Mouse (Mus musculus) forebrain, embryonic 15.5 days (tissue): ENCODE measurements around the gene Rab37. TPM values are rescaled to one million over a fixed set of nuclear protein-coding genes. Genes with fewer than 3 reads are reported as not detected.

Experiments used
- ATAC-seq: fragments of 200-750 bp; cut with Nextera tagmentation; replicated peaks from 2 replicates; pipeline ENCODE4 v1.8.0; 2017; ENCODE audit warnings: mild to moderate bottlenecking, moderate TSS enrichment, moderate library complexity
- H3K27ac ChIP-seq: fragments of 300-500 bp; sonication (generic); replicated peaks from 2 replicates; pipeline ENCODE4 v1.5.1; 2015; ENCODE audit warnings: mild to moderate bottlenecking, inconsistent platforms
- H3K27me3 ChIP-seq: fragments of 300-500 bp; sonication (generic); 2 replicates; pipeline ENCODE4 v1.6.1; 2015; ENCODE audit warnings: inconsistent platforms
- H3K36me3 ChIP-seq: fragments of 300-500 bp; sonication (generic); 2 replicates; pipeline ENCODE4 v1.6.1; 2015; ENCODE audit warnings: mild to moderate bottlenecking, inconsistent platforms
- H3K4me1 ChIP-seq: fragments of 300-500 bp; sonication (generic); 2 replicates; pipeline ENCODE4 v1.6.1; 2015; ENCODE audit warnings: inconsistent platforms
- H3K4me2 ChIP-seq: fragments of 300-500 bp; sonication (generic); replicated peaks from 2 replicates; pipeline ENCODE4 v1.6.1; 2015; ENCODE audit warnings: mild to moderate bottlenecking, inconsistent platforms
- H3K4me3 ChIP-seq: fragments of 300-500 bp; sonication (generic); 2 replicates; pipeline ENCODE4 v1.5.1; 2015; ENCODE audit warnings: mild to moderate bottlenecking, inconsistent platforms
- H3K9ac ChIP-seq: fragments of 300-500 bp; sonication (generic); replicated peaks from 2 replicates; pipeline ENCODE4 v1.6.1; 2015; ENCODE audit warnings: mild to moderate bottlenecking, inconsistent platforms
- H3K9me3 ChIP-seq: fragments of 300-500 bp; sonication (generic); 2 replicates; pipeline ENCODE4 v1.6.1; 2016; ENCODE audit warnings: inconsistent platforms
- WGBS: fragments of 180-500 bp; shearing (Covaris S2); methylation state at CpG from one replicate; pipeline ENCODE4 v1.1.7; 2015; ENCODE audit warnings: mixed read lengths; 5-methylcytosine and 5-hydroxymethylcytosine counted together
- polyA plus RNA-seq: library from polyadenylated mRNA; unstranded; fragments of >200 nt; fragmentation: Nextera tagmentation; extraction: Ambion mirVana; gene quantifications from 2 replicates; pipeline ENCODE4 v1.2.1, GENCODE M21; 2015

Rab37 gene
- polyA plus RNA-seq, 1 experiment from 2014 or later, result 1.0 TPM

DNA sequence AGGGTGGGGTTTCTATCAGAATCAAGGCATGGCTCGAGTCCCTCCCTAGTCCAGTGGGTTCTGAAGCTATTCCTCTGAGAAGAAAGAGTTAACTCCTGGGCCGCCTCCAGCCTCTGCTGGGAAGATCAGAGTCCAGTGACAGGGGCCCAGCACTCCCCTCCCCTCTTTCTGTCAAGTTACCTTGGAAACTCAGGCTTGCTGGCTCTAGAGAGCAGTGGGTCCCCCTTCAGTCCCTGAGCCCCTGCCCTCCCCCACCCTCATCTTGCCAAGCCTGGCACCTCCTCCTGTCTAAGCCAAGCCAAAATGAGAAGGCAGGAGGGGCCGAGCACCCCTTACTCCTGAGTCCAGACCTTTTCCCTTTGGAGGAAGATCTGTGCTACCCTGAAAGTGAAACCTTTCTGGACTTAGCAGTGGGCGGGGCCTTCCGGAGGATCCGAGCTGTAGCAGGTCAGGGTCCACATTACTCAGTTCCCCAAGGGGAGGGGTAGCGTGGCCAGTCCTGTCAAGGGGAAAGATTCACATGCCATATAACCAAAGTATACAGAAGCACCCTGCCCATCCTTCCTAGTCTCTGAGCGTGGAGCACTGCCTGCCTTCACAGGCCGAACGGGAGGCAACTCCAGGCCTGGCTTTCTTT, 86.4 kb downstream of the Rab37 start:
- ATAC-seq, result peak; percentile 49
- Histone ChIP-seq H3K9me3 (no peaks in the 10 kb centered on the region), H3K4me1 (peaks cover 49% of the 10 kb centered on the region), H3K27me3 (peaks cover 4% of the 10 kb centered on the region; the same call in 1 of the 2 replicates), H3K4me3 (no peak overlapping the region), H3K9ac (no peak overlapping the region), H3K36me3 (no peaks in the 10 kb centered on the region), H3K4me2 (0 out of 2 replicates have a peak overlapping the region, but pooled peaks have one; percentile 14), H3K27ac (peak overlapping the region; percentile 69)
- WGBS, result 18% methylated on average over 10 of the region's 10 CpGs

DNA sequence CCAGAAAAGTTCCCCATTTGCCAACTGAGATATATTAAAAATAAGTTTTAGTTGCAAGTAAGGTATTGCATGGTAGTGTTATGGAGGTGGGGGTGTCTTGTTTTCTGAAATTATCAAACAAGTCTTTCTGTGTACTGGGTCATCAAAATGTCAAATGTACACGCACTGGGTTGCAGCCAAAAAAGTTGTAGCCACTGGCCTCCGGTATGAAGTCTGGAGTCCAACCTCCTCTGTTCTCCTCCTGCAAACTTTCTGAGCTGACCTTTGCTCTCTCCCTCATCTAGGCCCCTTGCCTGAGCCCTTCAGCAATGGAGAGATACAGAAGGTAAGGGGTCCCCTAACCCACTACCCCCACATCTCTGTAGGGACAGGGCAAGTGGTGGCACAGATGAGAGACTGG, 87.5 kb downstream of the Rab37 start:
- peak overlapping the region; percentile 67 for H3K27ac ChIP-seq
- WGBS, result 87% methylated on average over 2 of the region's 2 CpGs

DNA sequence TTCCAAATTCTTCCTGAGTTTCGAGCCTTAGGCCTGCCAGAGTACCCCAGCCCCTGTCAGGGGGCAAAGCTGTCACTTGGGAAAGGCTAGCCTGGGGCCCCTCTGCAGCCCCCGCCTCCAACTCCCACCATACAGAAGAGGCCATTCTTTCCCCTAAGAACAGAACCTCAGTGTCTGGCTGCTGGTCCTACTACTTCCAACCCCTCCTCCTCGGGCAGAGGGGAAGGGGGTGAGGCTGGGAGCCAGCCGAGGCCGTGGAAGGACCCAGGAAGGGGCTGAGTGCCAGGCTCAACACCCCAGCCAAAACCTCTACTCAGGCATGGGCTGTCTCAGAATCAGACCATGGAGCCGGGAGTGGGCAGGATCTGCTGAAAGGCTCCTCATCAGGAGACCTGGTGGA, 88.0 kb downstream of the Rab37 start:
- Histone ChIP-seq H3K4me3 (no peak overlapping the region), H3K9ac (no peak overlapping the region), H3K4me1 (peaks cover 39% of the 10 kb centered on the region), H3K4me2 (no peak overlapping the region), H3K27me3 (no peaks in the 10 kb centered on the region), H3K27ac (peak overlapping the region; percentile 67), H3K9me3 (no peaks in the 10 kb centered on the region), H3K36me3 (no peaks in the 10 kb centered on the region)
- peak; percentile 49 for ATAC-seq
- WGBS, result 51% methylated on average over 6 of the region's 6 CpGs

More for the DNA sequence above, 87.5 kb downstream of the Rab37 start:
- no peak overlapping the region for H3K4me3 ChIP-seq
- no peak overlapping the region for H3K4me2 ChIP-seq
- H3K9me3 ChIP-seq, result no peaks in the 10 kb centered on the region
- H3K36me3 ChIP-seq, result no peaks in the 10 kb centered on the region
- H3K9ac ChIP-seq, result no peak overlapping the region
- peaks cover 43% of the 10 kb centered on the region for H3K4me1 ChIP-seq
- ATAC-seq, result no peak
- peaks cover 3% of the 10 kb centered on the region; the same call in 1 of the 2 replicates for H3K27me3 ChIP-seq

DNA sequence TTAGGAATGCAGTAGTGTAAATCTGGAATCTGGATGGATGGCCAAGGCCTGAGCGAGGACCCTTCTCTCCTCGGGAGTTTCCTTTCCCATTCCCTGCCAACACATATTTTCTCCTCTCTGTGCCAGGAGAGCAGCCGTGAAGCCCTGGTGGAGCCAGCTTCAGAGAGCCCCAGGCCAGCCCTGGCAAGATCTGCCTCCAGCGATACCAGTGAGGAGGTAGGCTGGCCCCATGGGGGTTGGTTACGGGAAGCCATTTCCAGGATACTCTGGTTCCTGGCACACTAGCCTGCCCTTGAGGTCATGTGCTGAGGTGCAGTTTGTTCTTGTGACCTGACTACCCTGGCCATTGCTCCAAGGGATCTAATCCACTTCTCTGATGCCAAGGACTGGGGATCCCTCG, 88.7 kb downstream of the Rab37 start:
- no peak overlapping the region for H3K4me2 ChIP-seq
- no peaks in the 10 kb centered on the region for H3K9me3 ChIP-seq
- H3K36me3 ChIP-seq, result no peaks in the 10 kb centered on the region
- H3K4me1 ChIP-seq, result peaks cover 34% of the 10 kb centered on the region
- H3K4me3 ChIP-seq, result no peak overlapping the region
- no peaks in the 10 kb centered on the region for H3K27me3 ChIP-seq
- no peak overlapping the region for H3K9ac ChIP-seq
- peak overlapping the region; percentile 67 for H3K27ac ChIP-seq
- no peak for ATAC-seq
- 80% methylated on average over 6 of the region's 6 CpGs for WGBS

DNA sequence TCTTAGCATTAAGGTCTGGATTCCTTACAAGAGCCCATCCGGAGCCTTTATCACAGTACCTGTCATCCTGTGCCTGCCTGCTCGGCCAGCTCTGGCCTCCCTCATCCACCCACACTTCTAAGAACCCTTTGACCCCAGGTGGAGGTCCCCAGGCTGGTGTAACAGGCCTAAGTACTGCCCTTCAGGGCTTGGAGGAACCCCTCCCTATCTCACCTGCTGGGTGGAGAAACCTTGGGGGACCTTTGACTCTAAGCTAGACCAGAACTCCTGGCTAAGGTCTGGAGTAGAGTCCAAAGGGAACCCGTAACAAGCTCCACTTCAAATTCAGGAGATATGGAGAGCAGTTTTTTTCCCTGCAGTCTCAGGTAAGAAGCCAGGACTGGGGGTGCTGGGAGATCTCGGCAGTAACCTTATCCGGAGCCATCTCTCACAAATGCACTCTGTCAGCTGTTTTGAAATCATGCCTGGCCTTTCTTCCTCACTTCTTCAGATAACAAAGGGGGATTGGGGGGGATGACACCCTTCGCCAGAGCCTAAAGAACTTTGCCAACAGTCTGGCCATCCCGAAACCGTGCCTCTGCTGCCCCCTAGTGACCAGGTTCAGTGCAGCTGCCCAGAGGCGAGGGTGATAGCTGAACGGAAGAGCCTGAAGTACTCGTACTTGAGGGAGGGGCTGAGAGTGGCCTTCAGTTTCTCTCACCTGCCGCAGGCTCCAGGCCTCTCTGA, 90.8 kb downstream of the Rab37 start:
- Histone ChIP-seq H3K4me3 (no peak overlapping the region), H3K27ac (no peak overlapping the region), H3K4me2 (no peak overlapping the region), H3K27me3 (no peaks in the 10 kb centered on the region), H3K36me3 (no peaks in the 10 kb centered on the region), H3K4me1 (peaks cover 28% of the 10 kb centered on the region), H3K9me3 (no peaks in the 10 kb centered on the region), H3K9ac (no peak overlapping the region)
- WGBS, result 20% methylated on average over 12 of the region's 12 CpGs
- no peak for ATAC-seq

DNA sequence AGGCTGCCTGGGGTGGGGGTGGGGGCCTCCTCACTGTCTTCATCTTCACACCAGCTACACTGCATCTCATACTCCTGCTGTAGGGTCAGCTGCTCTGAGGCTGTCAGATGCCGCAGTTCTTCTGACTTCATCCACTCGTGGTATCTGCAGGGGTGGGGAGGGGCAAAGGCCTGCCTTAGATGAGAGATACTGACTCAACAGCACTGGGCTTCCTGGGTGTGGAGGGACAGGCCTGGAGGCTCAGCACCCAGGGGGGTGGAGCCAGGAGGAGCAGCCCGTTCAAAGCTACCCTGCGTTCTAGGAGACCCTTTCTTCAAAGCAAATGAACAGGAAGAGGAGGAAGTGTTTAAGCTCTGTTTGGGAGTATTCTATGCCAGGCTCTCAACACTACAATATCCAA, 93.7 kb downstream of the Rab37 start:
- Histone ChIP-seq H3K4me3 (no peak overlapping the region), H3K4me1 (peaks cover 18% of the 10 kb centered on the region), H3K27ac (no peak overlapping the region), H3K4me2 (no peak overlapping the region), H3K9me3 (no peaks in the 10 kb centered on the region), H3K36me3 (no peaks in the 10 kb centered on the region), H3K9ac (no peak overlapping the region), H3K27me3 (no peaks in the 10 kb centered on the region)
- WGBS, result 56% methylated on average over 4 of the region's 4 CpGs
- no peak for ATAC-seq

DNA sequence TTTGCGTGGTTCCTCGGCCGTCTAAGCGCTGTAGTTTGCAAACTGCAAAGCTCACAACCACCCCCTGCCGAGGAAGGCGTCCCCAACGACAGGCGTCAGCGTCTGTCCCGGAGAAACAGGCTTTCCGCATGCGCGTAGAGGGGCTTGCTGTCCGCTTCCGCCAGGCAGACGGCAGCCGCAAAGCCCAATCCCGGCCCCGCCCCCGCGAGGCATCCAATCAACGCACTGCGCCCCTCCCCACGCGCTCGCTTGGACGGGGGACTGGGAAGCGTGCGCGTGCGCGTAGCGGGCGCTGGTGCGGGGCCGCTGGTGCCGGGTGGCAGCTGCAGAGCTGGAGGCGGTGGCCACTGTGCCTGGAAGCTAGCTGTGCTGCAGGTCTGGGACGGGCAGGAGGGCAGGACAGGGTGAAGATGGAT, 96.0 kb downstream of the Rab37 start, which contains the start of gene Tmem104:
Gene Tmem104, plus strand, starts transcription at position 264 of the 416 bp plus-strand sequence.
- Histone ChIP-seq H3K27me3 (no peaks in the 10 kb centered on the region), H3K4me3 (peak within 1 kb of the TSS; percentile 68), H3K4me2 (peak within 1 kb of the TSS; percentile 85), H3K27ac (peak within 1 kb of the TSS; percentile 73), H3K36me3 (no peaks in the 10 kb centered on the region), H3K4me1 (peaks cover 18% of the 10 kb centered on the region), H3K9me3 (no peaks in the 10 kb centered on the region), H3K9ac (peak within 1 kb of the TSS; percentile 77)
- WGBS, result under 1% methylated on average over 39 of the region's 39 CpGs
- ATAC-seq, result peak; percentile 96

DNA sequence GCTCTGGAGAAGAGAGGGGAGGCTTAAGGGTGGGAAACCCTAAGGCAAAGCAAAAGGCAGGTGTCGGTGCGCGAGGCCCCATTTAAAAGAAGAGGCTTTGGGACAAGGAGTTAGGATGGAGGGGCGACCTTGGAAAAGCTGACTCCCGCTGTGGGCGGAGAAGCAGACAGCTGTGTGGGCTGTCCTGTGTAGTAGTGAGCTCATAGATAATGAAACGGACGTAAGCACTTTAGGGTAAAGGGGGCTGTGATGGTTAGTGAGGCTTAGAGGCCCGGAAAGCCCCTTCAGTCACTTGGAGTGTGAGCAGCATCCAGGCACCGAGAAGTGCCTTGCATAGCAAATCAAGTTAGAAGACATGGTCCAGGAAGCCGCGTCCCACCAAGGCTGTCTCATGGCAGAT, 96.5 kb downstream of the Rab37 start, which contains the start of gene Nat9:
Gene Nat9, minus strand, starts transcription at position 167 of the 400 bp plus-strand sequence.
- Histone ChIP-seq H3K9ac (peak within 1 kb of the TSS; percentile 77), H3K27ac (peak within 1 kb of the TSS; percentile 73), H3K4me3 (peak within 1 kb of the TSS; percentile 68), H3K36me3 (no peaks in the 10 kb centered on the region), H3K27me3 (no peaks in the 10 kb centered on the region), H3K4me2 (peak within 1 kb of the TSS; percentile 85), H3K9me3 (no peaks in the 10 kb centered on the region), H3K4me1 (peaks cover 18% of the 10 kb centered on the region)
- ATAC-seq, result no peak; the same call in none of the 2 replicates
- WGBS, result 6% methylated on average over 12 of the region's 12 CpGs

DNA sequence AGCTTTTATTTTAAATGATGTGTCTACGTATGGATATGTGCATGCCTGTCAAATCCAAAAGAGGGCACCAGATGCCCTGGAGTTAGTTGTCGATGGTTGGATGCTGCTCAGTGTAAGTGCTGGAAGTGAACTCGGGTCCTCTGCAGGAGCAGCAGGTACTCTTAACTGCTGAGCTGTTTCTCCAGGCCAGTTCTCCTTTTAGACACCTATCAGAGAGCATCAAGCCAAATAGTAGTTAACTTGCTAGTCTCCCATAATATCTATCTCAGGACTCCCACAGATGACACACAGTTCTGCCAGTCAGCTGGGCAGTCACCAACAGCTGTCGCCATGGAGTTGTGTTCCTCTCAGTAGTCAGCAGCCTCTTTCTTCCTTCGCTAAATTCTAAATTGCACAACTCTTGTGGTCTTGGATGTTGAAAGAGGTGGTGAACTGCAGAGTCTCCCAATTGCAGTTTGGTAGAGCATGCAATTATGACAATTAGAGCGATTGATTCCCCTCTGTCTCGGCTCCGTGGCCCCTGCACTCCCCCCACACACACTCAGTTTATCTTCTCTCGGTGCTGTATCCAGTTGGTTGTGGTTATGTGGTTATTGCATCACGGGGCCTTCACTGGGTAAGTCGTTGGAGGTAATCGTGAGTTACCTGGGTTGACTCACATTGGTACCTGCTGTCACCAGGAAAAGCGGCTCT, 97.5 kb downstream of the Rab37 start:
- Histone ChIP-seq H3K4me2 (no peak overlapping the region; the same call in 1 of the 2 replicates), H3K4me1 (peaks cover 18% of the 10 kb centered on the region), H3K27me3 (no peaks in the 10 kb centered on the region), H3K9me3 (no peaks in the 10 kb centered on the region), H3K4me3 (no peak overlapping the region), H3K27ac (no peak overlapping the region), H3K9ac (no peak overlapping the region), H3K36me3 (no peaks in the 10 kb centered on the region)
- 86% methylated on average over 13 of the region's 13 CpGs for WGBS
- ATAC-seq, result no peak

DNA sequence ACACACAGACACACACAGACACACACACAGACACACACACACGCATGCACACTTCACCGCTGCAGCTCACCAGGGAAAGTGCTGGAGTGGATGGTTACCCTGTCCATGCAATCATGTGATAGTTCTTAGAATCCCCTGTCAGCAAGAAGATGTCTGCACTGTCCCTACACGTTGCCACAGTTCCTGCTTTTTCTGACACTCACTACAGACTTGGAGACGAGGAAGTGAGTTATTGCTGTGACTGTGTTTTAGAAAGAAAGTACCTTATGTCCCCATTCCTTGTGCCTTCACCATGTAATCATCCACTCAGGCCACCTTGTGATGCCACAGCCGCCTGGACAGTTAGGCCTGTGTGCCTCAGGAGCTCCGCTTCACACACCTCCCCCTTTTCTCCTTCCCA, 98.1 kb downstream of the Rab37 start:
- Histone ChIP-seq H3K9ac (no peak overlapping the region), H3K27me3 (no peaks in the 10 kb centered on the region), H3K36me3 (no peaks in the 10 kb centered on the region), H3K4me2 (no peak overlapping the region), H3K9me3 (no peaks in the 10 kb centered on the region), H3K4me3 (no peak overlapping the region), H3K27ac (no peak overlapping the region), H3K4me1 (peaks cover 18% of the 10 kb centered on the region)
- ATAC-seq, result no peak
- WGBS, result 88% methylated on average over 6 of the region's 6 CpGs

DNA sequence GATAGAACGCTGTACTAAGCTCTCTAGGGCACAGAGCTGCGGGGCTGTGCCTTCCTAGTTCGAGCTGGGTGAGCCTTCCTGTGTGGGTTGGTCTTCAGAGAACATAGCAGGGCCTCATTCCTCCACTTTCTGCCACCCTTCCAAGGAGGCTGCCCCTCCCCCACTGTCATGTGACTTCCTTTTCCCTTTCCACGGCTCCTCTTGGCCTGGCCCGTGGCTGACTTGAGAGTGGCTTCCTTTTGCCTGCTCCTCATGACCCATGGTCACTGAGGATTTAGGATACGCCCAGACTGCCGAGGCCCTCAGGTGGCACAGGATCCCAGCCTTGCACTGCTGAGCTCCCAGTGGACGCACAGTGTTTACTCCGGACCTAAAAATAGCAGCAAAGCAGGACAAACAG, 100.9 kb downstream of the Rab37 start:
- no peak overlapping the region for H3K9ac ChIP-seq
- H3K27me3 ChIP-seq, result no peaks in the 10 kb centered on the region
- H3K4me3 ChIP-seq, result no peak overlapping the region
- peaks cover 12% of the 10 kb centered on the region for H3K4me1 ChIP-seq
- H3K9me3 ChIP-seq, result no peaks in the 10 kb centered on the region
- WGBS, result 81% methylated on average over 9 of the region's 9 CpGs
- no peak for ATAC-seq
- H3K4me2 ChIP-seq, result no peak overlapping the region
- peaks cover 1% of the 10 kb centered on the region; the same call in 1 of the 2 replicates for H3K36me3 ChIP-seq
- no peak overlapping the region for H3K27ac ChIP-seq

DNA sequence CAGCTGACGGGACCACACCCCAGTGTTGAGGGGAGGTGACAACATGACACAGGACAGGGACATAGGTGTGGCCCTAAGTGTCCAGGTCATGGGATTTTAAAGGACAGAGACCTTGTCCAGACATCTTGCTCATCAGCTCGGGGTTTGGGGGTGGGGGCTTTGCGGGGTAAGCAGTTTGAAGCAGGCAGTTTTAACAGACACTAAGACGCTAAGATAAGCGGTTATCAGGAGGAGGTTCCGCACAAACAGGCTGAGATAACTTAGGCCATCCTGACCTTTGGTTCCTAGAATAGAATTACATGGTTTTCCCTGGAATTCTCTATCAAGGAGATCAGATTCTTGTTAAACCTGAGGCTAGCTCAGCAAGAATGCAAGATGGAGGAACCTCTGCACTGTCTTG, 103.5 kb downstream of the Rab37 start:
- Histone ChIP-seq H3K4me3 (no peak overlapping the region), H3K27me3 (no peaks in the 10 kb centered on the region), H3K9ac (no peak overlapping the region), H3K4me1 (no peaks in the 10 kb centered on the region), H3K4me2 (no peak overlapping the region), H3K9me3 (no peaks in the 10 kb centered on the region), H3K27ac (no peak overlapping the region), H3K36me3 (peaks cover 4% of the 10 kb centered on the region; the same call in 1 of the 2 replicates)
- WGBS, result 92% methylated on average over 6 of the region's 6 CpGs
- no peak for ATAC-seq
